Mouse (Mus musculus) midbrain, embryonic 12.5 days (tissue): ENCODE measurements at regions not wholly inside any gene's neighbourhood (a gene's known extent, or its start where the extent isn't known, plus 50 kb on each side); places are given as distances from the start of the nearest gene placed in this dataset.
A peak's percentile ranks its signal among the peaks of the same experiment; 100 is the strongest.

Source experiments
- ATAC-seq: fragments of 200-750 bp; cut with Nextera tagmentation; 2 replicates; pipeline ENCODE4 v1.8.0; 2017; ENCODE audit warnings: low read depth, moderate TSS enrichment, moderate library complexity; ENCODE audit not compliant: low FRiP score
- H3K27ac ChIP-seq: fragments of 300-500 bp; sonication (generic); replicated peaks from 2 replicates; pipeline ENCODE4 v1.5.1; 2016; ENCODE audit warnings: mild to moderate bottlenecking
- H3K27me3 ChIP-seq: fragments of 300-500 bp; sonication (generic); 2 replicates; pipeline ENCODE4 v1.6.1; 2016; ENCODE audit warnings: mild to moderate bottlenecking
- H3K36me3 ChIP-seq: fragments of 300-500 bp; sonication (generic); 2 replicates; pipeline ENCODE4 v1.6.1; 2016
- H3K4me1 ChIP-seq: fragments of 300-500 bp; sonication (generic); 2 replicates; pipeline ENCODE4 v1.6.1; 2016
- H3K4me2 ChIP-seq: fragments of 300-500 bp; sonication (generic); replicated peaks from 2 replicates; pipeline ENCODE4 v1.6.1; 2016; ENCODE audit warnings: mild to moderate bottlenecking, moderate library complexity
- H3K4me3 ChIP-seq: fragments of 300-500 bp; sonication (generic); 2 replicates; pipeline ENCODE4 v1.5.1; 2016; ENCODE audit warnings: mild to moderate bottlenecking
- H3K9ac ChIP-seq: fragments of 300-500 bp; sonication (generic); replicated peaks from 2 replicates; pipeline ENCODE4 v1.6.1; 2016; ENCODE audit warnings: mild to moderate bottlenecking, moderate library complexity
- H3K9me3 ChIP-seq: fragments of 300-500 bp; sonication (generic); 2 replicates; pipeline ENCODE4 v1.6.1; 2016; ENCODE audit warnings: mild to moderate bottlenecking
- WGBS: fragments of 180-500 bp; shearing (Covaris S2); methylation state at CpG from one replicate; pipeline ENCODE4 v1.1.7; 2016; 5-methylcytosine and 5-hydroxymethylcytosine counted together

DNA sequence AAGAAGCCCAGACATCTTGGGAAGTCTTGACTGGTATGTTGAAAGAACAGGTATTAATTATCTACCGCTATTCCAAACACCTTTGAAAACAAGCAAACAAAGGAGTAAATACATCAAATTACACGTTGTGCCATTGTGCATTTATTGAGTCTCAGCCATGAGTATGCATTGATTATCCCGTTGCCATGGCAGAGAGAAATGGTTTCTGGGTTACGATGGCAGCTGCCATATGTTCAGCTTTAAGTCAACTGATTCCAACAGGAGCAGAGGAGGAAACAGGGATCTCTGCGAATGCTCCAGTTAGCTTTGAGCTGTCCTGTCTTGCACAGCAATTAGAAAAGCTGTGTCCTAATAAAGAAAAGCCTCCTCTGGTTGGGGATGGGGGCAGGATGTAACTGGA is 475.4 kb downstream of the Tox3 start:
- WGBS = 48% methylated on average over 5 of the region's 5 CpGs
- no peak overlapping the region for H3K9ac ChIP-seq
- H3K4me3 ChIP-seq = no peak overlapping the region
- no peaks in the 10 kb centered on the region for H3K36me3 ChIP-seq
- H3K27ac ChIP-seq = no peak overlapping the region
- H3K4me2 ChIP-seq = no peak overlapping the region
- peaks cover 4% of the 10 kb centered on the region; the same call in 1 of the 2 replicates for H3K4me1 ChIP-seq
- no peaks in the 10 kb centered on the region for H3K9me3 ChIP-seq
- H3K27me3 ChIP-seq = no peaks in the 10 kb centered on the region
- no peak for ATAC-seq

DNA sequence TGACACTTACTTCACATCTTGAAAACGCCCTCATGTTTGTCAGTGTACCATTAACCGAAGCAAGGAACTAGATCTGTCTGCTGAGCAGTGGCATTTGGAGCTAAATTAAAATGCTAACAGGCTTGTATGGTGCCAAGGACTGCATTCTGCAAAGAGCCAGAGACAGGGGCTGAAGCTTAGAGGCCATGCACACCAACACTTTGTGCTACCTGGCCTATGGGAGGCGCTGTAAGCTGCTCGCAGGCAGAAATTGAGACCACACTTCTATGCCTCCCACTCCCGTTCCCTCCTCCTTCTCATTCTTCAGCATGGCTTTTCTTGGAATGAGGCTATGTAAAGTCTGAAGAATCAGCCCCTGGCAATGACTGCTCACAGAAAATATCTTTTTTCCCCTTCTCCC is 476.2 kb downstream of the Tox3 start:
- H3K4me3 ChIP-seq = no peak overlapping the region
- no peak overlapping the region for H3K9ac ChIP-seq
- no peak overlapping the region for H3K4me2 ChIP-seq
- ATAC-seq = no peak
- H3K4me1 ChIP-seq = peaks cover 4% of the 10 kb centered on the region; the same call in 1 of the 2 replicates
- H3K27ac ChIP-seq = no peak overlapping the region
- no peaks in the 10 kb centered on the region for H3K27me3 ChIP-seq
- H3K9me3 ChIP-seq = no peaks in the 10 kb centered on the region
- no peaks in the 10 kb centered on the region for H3K36me3 ChIP-seq
- 88% methylated on average over 5 of the region's 5 CpGs for WGBS

DNA sequence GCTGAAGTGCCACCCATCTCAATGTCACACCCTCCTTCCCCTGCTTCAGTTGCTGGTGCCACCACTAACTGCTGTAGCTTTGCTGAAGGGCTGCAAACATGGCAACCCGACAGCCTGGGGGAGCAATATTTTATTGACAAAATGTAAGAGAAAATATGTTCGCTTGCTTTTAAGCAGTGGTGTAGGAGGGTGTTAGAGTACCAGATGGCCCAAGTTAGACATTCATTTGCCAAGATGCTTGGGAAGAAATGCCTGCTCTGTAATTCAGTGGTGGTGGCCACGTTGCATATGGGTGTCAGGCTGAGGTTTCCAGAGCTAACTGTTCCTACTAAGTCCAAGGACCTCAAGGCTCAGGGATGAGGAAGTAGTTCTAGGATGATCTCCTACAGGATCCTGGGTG is 488.3 kb downstream of the Tox3 start:
- WGBS = 94% methylated on average over 3 of the region's 3 CpGs
- no peaks in the 10 kb centered on the region for H3K4me1 ChIP-seq
- no peak overlapping the region for H3K27ac ChIP-seq
- H3K9me3 ChIP-seq = no peaks in the 10 kb centered on the region
- no peak overlapping the region for H3K4me2 ChIP-seq
- H3K9ac ChIP-seq = no peak overlapping the region
- H3K27me3 ChIP-seq = no peaks in the 10 kb centered on the region
- no peaks in the 10 kb centered on the region for H3K36me3 ChIP-seq
- ATAC-seq = no peak
- H3K4me3 ChIP-seq = no peak overlapping the region

DNA sequence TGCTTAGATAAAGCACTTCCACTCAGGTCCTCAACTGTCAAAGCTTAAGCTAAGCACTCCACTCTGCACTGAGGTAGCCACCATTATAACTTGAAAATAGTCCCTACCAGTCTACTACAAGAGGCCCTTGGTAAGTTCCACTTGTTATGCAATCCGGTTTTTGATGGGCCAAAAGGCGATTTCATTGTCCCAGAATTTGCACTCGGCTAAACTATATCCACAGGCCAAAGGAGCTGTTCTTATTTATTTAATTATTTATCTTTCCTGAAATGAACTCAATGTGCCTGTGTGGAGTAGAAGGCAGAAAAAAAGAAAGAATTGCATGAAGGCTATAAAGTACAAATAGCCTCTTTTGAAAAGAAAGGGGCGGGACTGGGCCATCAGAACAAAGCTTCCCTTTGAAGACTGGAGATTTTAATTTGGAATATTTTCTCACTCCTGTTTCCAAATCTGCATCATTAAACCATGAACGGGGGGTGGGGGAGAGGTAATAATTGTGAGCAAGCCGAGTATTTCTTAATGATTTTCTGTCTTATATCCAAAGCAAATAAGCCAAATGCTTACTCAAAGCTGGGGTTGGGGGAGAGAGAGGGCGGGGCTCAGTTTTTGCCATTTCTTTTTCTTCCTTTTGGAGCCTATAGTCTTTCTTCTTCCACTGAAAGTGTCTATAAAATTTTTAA is 489.3 kb downstream of the Tox3 start:
- no peaks in the 10 kb centered on the region for H3K4me1 ChIP-seq
- no peak overlapping the region for H3K4me3 ChIP-seq
- no peak overlapping the region for H3K27ac ChIP-seq
- H3K36me3 ChIP-seq = no peaks in the 10 kb centered on the region
- H3K9me3 ChIP-seq = no peaks in the 10 kb centered on the region
- H3K27me3 ChIP-seq = no peaks in the 10 kb centered on the region
- H3K4me2 ChIP-seq = no peak overlapping the region
- no peak for ATAC-seq
- WGBS = 82% methylated on average over 7 of the region's 7 CpGs
- no peak overlapping the region for H3K9ac ChIP-seq

DNA sequence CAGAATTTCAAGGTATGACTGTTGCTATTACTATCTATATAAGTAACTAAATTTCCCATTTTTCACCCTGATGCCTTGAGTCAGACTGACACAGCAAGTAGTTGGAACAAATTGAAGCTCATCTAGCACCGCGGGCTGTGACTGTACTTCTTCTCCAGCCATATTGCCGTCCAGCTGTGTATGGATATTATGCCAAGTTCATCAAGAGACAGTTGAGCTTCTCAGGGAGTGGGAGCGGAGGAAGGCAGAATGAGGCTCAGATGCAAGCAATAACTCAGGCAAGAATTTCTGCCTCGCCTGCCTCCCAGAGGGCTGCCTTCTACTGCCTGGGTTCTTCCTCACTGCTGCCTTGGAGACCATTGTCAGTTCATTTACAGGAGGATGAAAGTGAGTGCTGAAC is 492.6 kb downstream of the Tox3 start:
- Histone ChIP-seq H3K27ac (no peak overlapping the region), H3K36me3 (no peaks in the 10 kb centered on the region), H3K4me1 (no peaks in the 10 kb centered on the region), H3K4me2 (no peak overlapping the region), H3K4me3 (no peak overlapping the region), H3K27me3 (no peaks in the 10 kb centered on the region), H3K9me3 (no peaks in the 10 kb centered on the region), H3K9ac (no peak overlapping the region)
- no peak for ATAC-seq
- WGBS = 87% methylated on average over 5 of the region's 5 CpGs

DNA sequence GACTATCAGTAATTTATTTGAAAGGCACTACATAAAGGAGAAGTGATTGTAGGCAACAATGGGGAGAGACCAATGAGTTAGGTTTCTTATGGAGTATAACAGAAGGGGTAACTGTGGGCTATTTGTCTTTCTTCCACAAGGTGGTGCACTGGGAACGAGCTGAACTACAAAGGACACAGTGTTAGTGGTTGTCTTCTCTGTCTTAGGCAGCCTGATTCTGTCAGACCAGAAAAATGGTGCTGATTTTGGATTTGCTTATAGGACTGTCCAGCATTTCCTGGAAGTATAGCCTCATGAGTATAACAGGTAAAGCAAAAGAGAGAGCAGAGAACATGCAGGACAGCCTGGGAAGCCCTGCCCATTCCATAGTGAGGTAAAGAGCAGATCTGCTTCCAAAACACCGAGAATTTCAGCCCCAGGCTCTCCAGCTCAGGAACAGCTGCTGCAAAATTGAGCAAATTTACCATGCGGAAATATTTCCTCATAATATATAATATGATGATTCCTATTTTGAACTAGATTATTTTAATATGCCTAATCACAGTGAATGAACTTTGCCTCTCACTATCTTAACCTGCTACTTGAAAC is 497.8 kb downstream of the Tox3 start:
- peak; percentile 78 for ATAC-seq
- peaks cover 6% of the 10 kb centered on the region for H3K4me1 ChIP-seq
- H3K4me3 ChIP-seq = no peak overlapping the region
- H3K9ac ChIP-seq = 0 out of 2 replicates have a peak overlapping the region, but pooled peaks have one; percentile 7
- peak overlapping the region; percentile 71 for H3K27ac ChIP-seq
- WGBS = 43% methylated on average over 3 of the region's 3 CpGs
- no peaks in the 10 kb centered on the region for H3K9me3 ChIP-seq
- no peaks in the 10 kb centered on the region for H3K27me3 ChIP-seq
- no peak overlapping the region for H3K4me2 ChIP-seq
- H3K36me3 ChIP-seq = no peaks in the 10 kb centered on the region

DNA sequence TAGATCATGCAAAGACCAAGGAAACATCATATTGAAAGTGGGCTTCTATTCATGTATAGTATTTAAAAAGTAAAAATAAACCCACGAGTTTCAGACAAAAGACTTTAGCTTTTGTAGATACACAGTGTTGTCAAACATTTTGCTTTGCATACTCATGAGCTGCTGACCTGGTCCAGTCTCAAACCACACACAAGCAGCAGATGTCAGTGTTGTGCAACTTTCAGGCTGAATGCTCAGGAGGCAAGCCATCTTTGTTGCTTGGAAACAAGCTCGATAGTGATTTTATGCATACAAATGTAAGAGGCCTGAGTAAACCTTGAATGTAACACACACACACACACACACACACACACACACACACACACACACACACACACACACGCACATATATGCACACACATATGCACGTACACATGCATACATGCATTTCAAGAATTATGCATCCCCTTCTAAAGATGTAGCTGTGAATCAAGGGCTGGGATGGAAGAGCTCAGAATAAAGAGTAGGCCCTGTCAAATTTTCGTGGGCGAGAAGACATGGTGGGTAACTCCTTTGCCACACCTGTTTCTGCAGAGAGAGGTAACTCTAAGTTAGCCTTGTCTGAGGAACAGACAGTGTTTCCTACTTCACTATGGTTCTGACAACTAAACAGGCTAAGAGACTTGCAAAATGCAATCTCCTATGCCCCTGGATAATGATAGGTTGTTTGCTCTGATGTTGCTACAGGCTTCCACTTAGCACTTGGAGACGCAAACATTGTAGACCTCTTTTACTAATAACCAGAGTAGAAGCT is 498.5 kb downstream of the Tox3 start:
- peaks cover 6% of the 10 kb centered on the region for H3K4me1 ChIP-seq
- ATAC-seq = peak; percentile 27
- 52% methylated on average over 7 of the region's 7 CpGs for WGBS

DNA sequence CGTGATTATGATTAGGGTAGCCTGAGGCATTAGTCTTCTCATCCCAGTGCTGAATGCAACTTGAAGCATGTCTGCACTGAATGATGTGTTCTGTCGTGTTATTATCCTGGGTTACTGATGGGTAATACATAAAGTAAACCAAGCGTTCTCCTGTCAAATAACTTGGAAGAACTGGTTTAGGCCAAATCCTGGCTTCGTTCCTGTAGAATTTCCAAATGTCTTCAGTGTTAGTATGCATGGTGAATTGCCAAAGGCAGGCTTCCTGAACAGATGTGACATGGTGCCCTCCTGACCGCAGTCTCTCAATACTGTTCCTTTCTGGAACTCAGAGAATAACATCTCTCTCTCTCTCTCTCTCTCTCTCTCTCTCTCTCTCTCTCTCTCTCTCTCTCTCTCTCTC is 509.6 kb downstream of the Tox3 start:
- no peak for ATAC-seq
- H3K9ac ChIP-seq = no peak overlapping the region
- no peak overlapping the region for H3K4me3 ChIP-seq
- no peak overlapping the region for H3K27ac ChIP-seq
- no peak overlapping the region for H3K4me2 ChIP-seq
- H3K36me3 ChIP-seq = no peaks in the 10 kb centered on the region
- 88% methylated on average over 5 of the region's 5 CpGs for WGBS
- H3K9me3 ChIP-seq = no peaks in the 10 kb centered on the region
- no peaks in the 10 kb centered on the region for H3K4me1 ChIP-seq
- no peaks in the 10 kb centered on the region for H3K27me3 ChIP-seq

More for the DNA sequence above, 498.5 kb downstream of the Tox3 start:
- no peak overlapping the region for H3K4me3 ChIP-seq
- 0 out of 2 replicates have a peak overlapping the region, but pooled peaks have one; percentile 7 for H3K9ac ChIP-seq
- no peak overlapping the region for H3K4me2 ChIP-seq
- H3K36me3 ChIP-seq = no peaks in the 10 kb centered on the region
- H3K27ac ChIP-seq = peak overlapping the region; percentile 71
- no peaks in the 10 kb centered on the region for H3K9me3 ChIP-seq
- H3K27me3 ChIP-seq = no peaks in the 10 kb centered on the region

DNA sequence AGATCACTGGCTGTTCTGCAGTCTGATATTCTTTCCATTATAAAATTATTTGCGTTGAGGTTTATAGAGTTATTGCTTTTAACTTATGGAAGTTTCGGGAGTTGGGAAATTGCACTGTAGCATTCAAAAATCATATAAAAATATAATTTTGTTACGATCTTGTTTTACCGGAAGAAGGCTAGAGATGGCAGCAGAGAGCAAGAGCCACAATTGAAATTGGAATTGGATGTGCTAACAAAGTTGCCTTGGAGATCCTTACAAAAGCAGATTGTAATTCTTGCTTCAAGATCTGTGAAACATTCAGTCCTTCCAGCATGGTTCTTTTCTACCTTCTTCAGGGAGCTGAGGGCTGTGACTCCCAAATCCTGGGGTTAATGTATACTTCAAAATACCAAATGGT is 514.4 kb downstream of the Tox3 start:
- H3K27ac ChIP-seq = no peak overlapping the region
- H3K4me3 ChIP-seq = no peak overlapping the region
- no peaks in the 10 kb centered on the region for H3K36me3 ChIP-seq
- no peak overlapping the region for H3K9ac ChIP-seq
- WGBS = 71% methylated on average over 4 of the region's 4 CpGs
- no peaks in the 10 kb centered on the region for H3K4me1 ChIP-seq
- no peaks in the 10 kb centered on the region for H3K27me3 ChIP-seq
- no peak overlapping the region for H3K4me2 ChIP-seq
- ATAC-seq = no peak
- H3K9me3 ChIP-seq = no peaks in the 10 kb centered on the region

DNA sequence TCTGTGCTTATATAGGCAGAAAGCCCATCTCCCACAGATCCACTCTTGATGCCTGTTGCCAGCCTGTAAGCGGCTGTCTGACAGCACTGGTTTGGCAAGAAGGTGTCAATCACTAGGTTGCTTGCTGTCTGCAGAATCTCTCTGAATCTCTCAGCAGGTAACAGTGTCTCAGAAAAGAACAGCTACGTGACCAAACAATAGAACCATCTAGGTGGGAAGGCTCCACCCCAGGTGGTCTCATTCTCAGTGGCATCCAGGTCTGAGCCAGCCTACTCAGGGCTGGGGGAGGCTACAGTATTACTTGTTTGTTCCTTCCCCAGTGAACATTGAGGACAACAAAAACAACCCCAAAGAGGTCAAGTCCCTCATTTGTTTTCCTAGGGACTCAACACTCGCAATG is 523.6 kb downstream of the Tox3 start:
- H3K27ac ChIP-seq = no peak overlapping the region
- no peak overlapping the region for H3K9ac ChIP-seq
- 48% methylated on average over 3 of the region's 3 CpGs for WGBS
- no peak overlapping the region for H3K4me3 ChIP-seq
- H3K36me3 ChIP-seq = no peaks in the 10 kb centered on the region
- no peaks in the 10 kb centered on the region for H3K27me3 ChIP-seq
- H3K4me1 ChIP-seq = peaks cover 10% of the 10 kb centered on the region
- H3K4me2 ChIP-seq = no peak overlapping the region
- no peaks in the 10 kb centered on the region for H3K9me3 ChIP-seq
- ATAC-seq = no peak

DNA sequence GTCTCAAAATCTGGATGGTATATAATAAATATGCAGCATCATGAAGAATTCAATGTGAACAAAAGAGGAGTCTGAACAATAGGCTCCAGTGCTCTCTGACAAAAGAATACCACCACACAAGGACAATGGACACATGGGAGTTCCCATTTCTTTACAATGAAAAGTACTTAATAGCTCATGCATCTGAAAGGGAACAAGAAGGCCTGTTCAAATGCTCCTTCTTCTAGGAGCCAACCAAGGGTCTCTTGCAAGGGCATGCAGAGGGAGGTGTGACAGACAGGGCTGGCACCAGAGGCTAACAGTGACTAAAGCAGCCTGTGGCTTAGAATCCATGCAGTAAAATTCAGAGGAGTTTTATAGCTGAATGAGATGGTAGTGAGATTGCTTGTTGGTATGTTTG is 524.5 kb downstream of the Tox3 start:
- Histone ChIP-seq H3K36me3 (no peaks in the 10 kb centered on the region), H3K9me3 (no peaks in the 10 kb centered on the region), H3K4me2 (no peak overlapping the region), H3K4me1 (peaks cover 10% of the 10 kb centered on the region), H3K27me3 (no peaks in the 10 kb centered on the region), H3K4me3 (no peak overlapping the region), H3K27ac (peak overlapping the region; percentile 22; the same call in 1 of the 2 replicates), H3K9ac (no peak overlapping the region)
- ATAC-seq = no peak

DNA sequence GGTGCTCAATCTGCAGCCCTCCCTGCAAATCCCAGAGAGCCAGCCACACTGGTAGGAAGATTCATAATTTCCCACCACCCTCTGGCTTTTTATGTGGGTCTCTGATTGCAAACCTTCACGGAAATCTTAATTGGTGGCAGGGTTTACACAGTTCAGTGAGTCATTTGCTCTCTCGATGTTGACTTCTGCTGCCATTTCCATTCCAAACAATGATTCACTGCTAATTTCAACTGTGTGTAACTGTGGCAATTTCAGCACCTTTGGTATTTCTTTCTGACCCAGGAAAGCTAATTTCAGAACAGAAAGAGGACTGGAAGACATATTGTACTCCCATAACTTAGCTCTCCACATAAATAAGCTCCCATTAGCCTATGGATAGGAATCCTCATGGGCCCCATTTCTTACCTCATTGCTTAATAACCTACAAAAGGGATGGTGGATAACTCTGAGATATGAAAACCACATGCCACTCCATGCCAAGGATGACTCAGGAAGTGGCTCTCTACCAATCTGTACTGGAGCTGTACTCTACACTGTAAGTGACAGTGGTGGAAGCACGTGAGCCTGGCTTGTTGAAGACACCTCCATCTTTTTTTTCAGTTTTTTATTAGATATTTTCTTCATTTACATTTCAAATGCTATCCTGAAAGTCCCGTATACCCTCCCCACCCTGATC is 536.0 kb downstream of the Tox3 start:
- no peak overlapping the region for H3K27ac ChIP-seq
- no peaks in the 10 kb centered on the region for H3K9me3 ChIP-seq
- H3K4me2 ChIP-seq = no peak overlapping the region
- H3K36me3 ChIP-seq = no peaks in the 10 kb centered on the region
- no peaks in the 10 kb centered on the region for H3K4me1 ChIP-seq
- ATAC-seq = no peak
- WGBS = 88% methylated on average over 4 of the region's 4 CpGs
- H3K27me3 ChIP-seq = no peaks in the 10 kb centered on the region
- no peak overlapping the region for H3K4me3 ChIP-seq
- H3K9ac ChIP-seq = no peak overlapping the region
